Mouse (Mus musculus) thymus, adult 2 months (tissue): ENCODE data around the gene Lrrk1.

Experiments used
- CTCF ChIP-seq: fragments of 200-500 bp; IDR thresholded peaks from 2 replicates; pipeline ENCODE4 v1.5.1; 2012; ENCODE audit warnings: mild to moderate bottlenecking, control low read depth, low read length, moderate library complexity, borderline replicate concordance; ENCODE audit not compliant: control insufficient read depth, poor library complexity, insufficient read depth; ENCODE audit errors: extremely low read depth
- POLR2A ChIP-seq: fragments of 200-500 bp; IDR thresholded peaks from 2 replicates; pipeline ENCODE4 v1.6.1; 2012; ENCODE audit warnings: mild to moderate bottlenecking, low read length, control low read depth, moderate library complexity; ENCODE audit not compliant: control insufficient read depth, poor library complexity, insufficient read depth; ENCODE audit errors: extremely low read depth

DNA sequence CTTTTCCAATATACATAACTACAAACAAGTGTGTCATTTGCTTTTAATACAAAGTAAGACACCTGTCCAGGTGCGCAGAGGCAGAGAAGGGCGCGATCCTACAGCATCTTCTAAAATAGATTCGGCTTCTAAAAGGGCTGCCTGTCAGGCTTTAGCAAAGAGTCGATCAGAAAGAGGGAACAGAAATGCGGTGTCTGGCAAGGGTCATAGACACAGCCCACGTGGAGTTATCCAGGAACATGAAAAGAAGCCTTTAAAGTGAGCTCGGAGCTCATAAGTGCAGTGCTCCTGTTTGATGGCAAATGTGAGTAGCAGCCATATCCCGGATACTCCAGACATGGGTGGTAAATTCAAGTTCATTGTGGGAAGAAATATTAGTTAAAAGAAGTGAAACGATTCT is 39.6 kb downstream of the Lrrk1 start:
- TF ChIP-seq CTCF (no peak), POLR2A (no peak)
